ENCODE assay signal across 8 mouse cellular contexts in the genomic region with DNA sequence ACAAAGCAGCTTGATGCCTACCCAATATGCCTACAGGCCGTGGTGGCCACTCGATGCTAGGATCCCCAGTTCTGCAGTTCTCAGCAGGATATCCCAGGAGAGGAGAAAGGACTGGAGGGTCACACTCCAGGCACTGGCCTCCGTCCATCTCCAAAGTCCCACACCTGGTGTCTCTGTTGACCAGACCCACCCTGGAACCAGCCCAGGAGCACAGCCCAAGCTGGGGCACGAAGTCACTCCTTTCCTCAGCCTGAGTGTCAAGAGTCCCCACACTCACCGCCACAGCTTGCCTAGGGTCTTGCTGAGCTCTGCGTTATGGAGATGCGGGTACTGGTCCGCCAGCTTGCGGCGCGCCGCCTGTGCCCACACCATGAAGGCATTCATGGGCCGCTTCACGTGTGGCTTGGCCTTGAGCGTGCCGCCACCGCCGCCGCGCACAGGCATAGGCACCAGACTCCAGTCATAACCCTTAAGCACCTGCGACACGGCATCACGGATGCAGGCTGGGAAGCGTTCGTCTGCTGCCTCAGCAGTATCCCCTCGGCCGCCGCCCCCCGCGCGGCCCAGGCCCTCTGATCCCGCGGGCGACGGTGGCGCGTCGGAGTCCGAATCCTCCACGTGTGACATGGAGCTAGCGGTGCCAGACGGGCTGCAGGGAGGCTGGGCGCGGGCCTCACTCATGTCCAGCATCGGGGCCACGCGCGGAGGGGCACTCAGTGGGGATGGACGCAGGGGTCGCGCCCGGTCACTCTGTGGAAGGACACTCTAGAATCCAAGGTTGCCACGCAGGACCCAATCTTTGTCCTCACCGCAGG. TPM values are rescaled to one million over a fixed set of nuclear protein-coding genes. Genes with fewer than 3 reads are reported as not detected.
DNase-seq lines count a peak whose midpoint lies in the region; ATAC-seq and TF ChIP-seq lines count a peak whose summit lies in the region.

No protein-coding gene starts in this region.

- peak overlapping the region; percentile 63 for H3K4me3 ChIP-seq in left cerebral cortex, adult 2 months
- peak overlapping the region; percentile 10 for H3K4me3 ChIP-seq in bone marrow, adult 2 months (replicated peaks; ENCODE audit: control insufficient read depth, low read depth, low read length)
- H3K4me3 ChIP-seq in forebrain, embryonic 12.5 days (replicated peaks), result peak overlapping the region; percentile 46
- peak overlapping the region; percentile 48 for H3K4me3 ChIP-seq in liver, embryonic 13.5 days (replicated peaks)

- peak in 1 of 2 experiments; percentile 44 for DNase-seq in left cerebral cortex, adult 2 months (ENCODE audit: extremely low spot score in 1 of 2, low spot score in 2 of 2)
- DNase-seq in left cerebral cortex, adult 9 months (ENCODE audit: low spot score in 2 of 2), result no peak
- DNase-seq in liver, embryonic 13.5 days, result no peak
- no peak for DNase-seq in kidney, postnatal 14 days

- ATAC-seq in forebrain, embryonic 12.5 days (ENCODE audit: low FRiP score), result peak; percentile 52
- ATAC-seq in liver, embryonic 13.5 days (ENCODE audit: low read depth), result no peak
- ATAC-seq in inflammation-experienced regulatory T-cells, adult 6 months, result no peak
- no peak for ATAC-seq in erythroid progenitor cell, adult 5-6 weeks (replicated peaks; ENCODE audit: low FRiP score, poor library complexity, severe bottlenecking)

- no peaks in the 10 kb centered on the region for H3K9me3 ChIP-seq in forebrain, embryonic 12.5 days
- H3K9me3 ChIP-seq in liver, embryonic 13.5 days (replicated peaks), result no peaks in the 10 kb centered on the region

- TF ChIP-seq CTCF in left cerebral cortex, adult 2 months (IDR thresholded peaks at IDR 0.05), result no peak
- TF ChIP-seq CTCF in bone marrow, adult 2 months (IDR thresholded peaks at IDR 0.05; ENCODE audit: control insufficient read depth, insufficient read depth, low read length), result no peak

- H3K4me2 ChIP-seq in forebrain, embryonic 12.5 days, result peak overlapping the region; percentile 91
- H3K4me2 ChIP-seq in liver, embryonic 13.5 days, result peak overlapping the region; percentile 70

- 0 out of 2 replicates have a peak, but pooled peaks cover 6% of the 10 kb centered on the region for H3K36me3 ChIP-seq in forebrain, embryonic 12.5 days (replicated peaks)
- no peaks in the 10 kb centered on the region for H3K36me3 ChIP-seq in liver, embryonic 13.5 days

- intact Hi-C loops in left cerebral cortex, adult 2 months (cut with DNase I), result loop anchor here (1.0 to 5.0 kb wide), 3 partner anchors 14 to 232 kb away; no protein-coding TSS in a partner anchor

- peaks cover 79% of the 10 kb centered on the region for H3K27me3 ChIP-seq in forebrain, embryonic 12.5 days
- peaks cover 83% of the 10 kb centered on the region for H3K27me3 ChIP-seq in liver, embryonic 13.5 days

- peak overlapping the region; percentile 87 for H3K27ac ChIP-seq in left cerebral cortex, adult 2 months
- H3K27ac ChIP-seq in bone marrow, adult 2 months (ENCODE audit: control insufficient read depth, insufficient read depth, low read depth, low read length, poor library complexity), result no peak overlapping the region; the same call in 1 of the 2 replicates
- H3K27ac ChIP-seq in forebrain, embryonic 12.5 days, result no peak overlapping the region
- no peak overlapping the region for H3K27ac ChIP-seq in liver, embryonic 13.5 days

- H3K4me1 ChIP-seq in bone marrow, adult 2 months (ENCODE audit: control insufficient read depth, insufficient read depth, low read length), result no peaks in the 10 kb centered on the region
- peaks cover 47% of the 10 kb centered on the region for H3K4me1 ChIP-seq in forebrain, embryonic 12.5 days
- H3K4me1 ChIP-seq in liver, embryonic 13.5 days (replicated peaks), result peaks cover 15% of the 10 kb centered on the region; the same call in 1 of the 2 replicates

- no peak for TF ChIP-seq POLR2A in bone marrow, adult 2 months (IDR thresholded peaks at IDR 0.05; ENCODE audit: borderline replicate concordance, control insufficient read depth, low read depth, low read length)

- H3K9ac ChIP-seq in forebrain, embryonic 12.5 days, result peak overlapping the region; percentile 61
- H3K9ac ChIP-seq in liver, embryonic 13.5 days, result 0 out of 2 replicates have a peak overlapping the region, but pooled peaks have one; percentile 39

- WGBS in bone marrow, adult 2 months, result 8% methylated on average over 54 of the region's 54 CpGs
- WGBS in forebrain, embryonic 12.5 days, result 2% methylated on average over 54 of the region's 54 CpGs
- 6% methylated on average over 54 of the region's 54 CpGs for WGBS in liver, embryonic 13.5 days (ENCODE audit: insufficient replicate concordance)

RNA-seq across cellular contexts. Expression of a gene that starts 0.4 kb away (rescaled TPM):
- 10 to 100 TPM; 55.3 to 66.9 TPM for total RNA-seq in left cerebral cortex, adult 2 months (2021)
- polyA plus RNA-seq in bone marrow, adult 2 months (2011; ENCODE audit: insufficient read depth, insufficient read length, low replicate concordance, missing spikeins), result 1.2 TPM in 2 replicates
- 10.3 and 15.1 TPM in 2 replicates for polyA plus RNA-seq in forebrain, embryonic 12.5 days (2016; fragmentation: Nextera tagmentation; extraction: Ambion mirVana)
- 0.28 and 0.29 TPM in 2 replicates for polyA plus RNA-seq in liver, embryonic 13.5 days (2015; fragmentation: Nextera tagmentation; extraction: Ambion mirVana)
- polyA plus RNA-seq in inflammation-experienced regulatory T-cells, adult 6 months (2017; shearing (Covaris generic)), result not detected
- total RNA-seq in erythroid progenitor cell, adult 5-6 weeks (2015; ENCODE audit: low replicate concordance), result not detected in 2 replicates
- not detected in 2 replicates for total RNA-seq in erythroid progenitor cell, adult 5-6 weeks (2017; ENCODE audit: low replicate concordance)

RNA-seq across cellular contexts. Expression of a gene that starts 8.8 kb away (rescaled TPM):
- total RNA-seq in left cerebral cortex, adult 2 months (2021), result 10 to 100 TPM; 22.0 to 25.4 TPM
- 5.3 and 18.8 TPM in 2 replicates for polyA plus RNA-seq in bone marrow, adult 2 months (2011; ENCODE audit: insufficient read depth, insufficient read length, low replicate concordance, missing spikeins)
- 17.8 and 21.0 TPM in 2 replicates for polyA plus RNA-seq in forebrain, embryonic 12.5 days (2016; fragmentation: Nextera tagmentation; extraction: Ambion mirVana)
- polyA plus RNA-seq in liver, embryonic 13.5 days (2015; fragmentation: Nextera tagmentation; extraction: Ambion mirVana), result 11.3 and 11.6 TPM in 2 replicates
- 10 to 100 TPM; 11.3 to 19.4 (median 16.5) TPM for polyA plus RNA-seq in inflammation-experienced regulatory T-cells, adult 6 months (2017; shearing (Covaris generic))
- total RNA-seq in erythroid progenitor cell, adult 5-6 weeks (2015; ENCODE audit: low replicate concordance), result 2.9 and 3.4 TPM in 2 replicates
- 0.53 and 4.9 TPM in 2 replicates for total RNA-seq in erythroid progenitor cell, adult 5-6 weeks (2017; ENCODE audit: low replicate concordance)

Comparison
In these comparisons a context has a peak if more than half of its experiments do, and no peak if none do; other contexts are left out.
1. H3K4me3 ChIP-seq: peak in every context shown above with its lines; median percentile 63 in left cerebral cortex, adult 2 months; 48 in liver, embryonic 13.5 days; 46 in forebrain, embryonic 12.5 days; 10 in bone marrow, adult 2 months.